Mouse (Mus musculus) stomach, embryonic 15.5 days (tissue): ENCODE measurements around the gene Mcf2l. TPM values are rescaled to one million over a fixed set of nuclear protein-coding genes. Genes with fewer than 3 reads are reported as not detected.
A peak's percentile ranks its signal among the peaks of the same experiment; 100 is the strongest.

Source experiments
- ATAC-seq: fragments of 200-750 bp; cut with Nextera tagmentation; 2 replicates; pipeline ENCODE4 v1.8.0; 2017; ENCODE audit warnings: low read depth, moderate number of reproducible peaks, moderate TSS enrichment; ENCODE audit not compliant: insufficient read depth, low FRiP score
- H3K27ac ChIP-seq: fragments of 300-500 bp; sonication (generic); 2 replicates; pipeline ENCODE4 v1.5.1; 2015; ENCODE audit warnings: mild to moderate bottlenecking, inconsistent platforms
- H3K27me3 ChIP-seq: fragments of 300-500 bp; sonication (generic); replicated peaks from 2 replicates; pipeline ENCODE4 v1.6.1; 2015; ENCODE audit warnings: inconsistent platforms
- H3K36me3 ChIP-seq: fragments of 300-500 bp; sonication (generic); 2 replicates; pipeline ENCODE4 v1.6.1; 2015; ENCODE audit warnings: inconsistent platforms
- H3K4me1 ChIP-seq: fragments of 300-500 bp; sonication (generic); 2 replicates; pipeline ENCODE4 v1.6.1; 2015; ENCODE audit warnings: inconsistent platforms
- H3K4me2 ChIP-seq: fragments of 300-500 bp; sonication (generic); 2 replicates; pipeline ENCODE4 v1.6.1; 2015; ENCODE audit warnings: mild to moderate bottlenecking, inconsistent platforms
- H3K4me3 ChIP-seq: fragments of 300-500 bp; sonication (generic); replicated peaks from 2 replicates; pipeline ENCODE4 v1.5.1; 2015; ENCODE audit warnings: inconsistent platforms
- H3K9ac ChIP-seq: fragments of 300-500 bp; sonication (generic); 2 replicates; pipeline ENCODE4 v1.6.1; 2015; ENCODE audit warnings: inconsistent platforms
- H3K9me3 ChIP-seq: fragments of 300-500 bp; sonication (generic); 2 replicates; pipeline ENCODE4 v1.6.1; 2016; ENCODE audit warnings: inconsistent platforms
- WGBS: fragments of 180-500 bp; shearing (Covaris S2); methylation state at CpG from one replicate; pipeline ENCODE4 v1.1.7; 2015; 5-methylcytosine and 5-hydroxymethylcytosine counted together
- polyA plus RNA-seq: library from polyadenylated mRNA; unstranded; fragments of >200 nt; fragmentation: Nextera tagmentation; extraction: Ambion mirVana; gene quantifications from 2 replicates; pipeline ENCODE4 v1.2.1, GENCODE M21; 2015

The Mcf2l gene
- polyA plus RNA-seq, 1 experiment from 2014 or later: 14.3 TPM

DNA sequence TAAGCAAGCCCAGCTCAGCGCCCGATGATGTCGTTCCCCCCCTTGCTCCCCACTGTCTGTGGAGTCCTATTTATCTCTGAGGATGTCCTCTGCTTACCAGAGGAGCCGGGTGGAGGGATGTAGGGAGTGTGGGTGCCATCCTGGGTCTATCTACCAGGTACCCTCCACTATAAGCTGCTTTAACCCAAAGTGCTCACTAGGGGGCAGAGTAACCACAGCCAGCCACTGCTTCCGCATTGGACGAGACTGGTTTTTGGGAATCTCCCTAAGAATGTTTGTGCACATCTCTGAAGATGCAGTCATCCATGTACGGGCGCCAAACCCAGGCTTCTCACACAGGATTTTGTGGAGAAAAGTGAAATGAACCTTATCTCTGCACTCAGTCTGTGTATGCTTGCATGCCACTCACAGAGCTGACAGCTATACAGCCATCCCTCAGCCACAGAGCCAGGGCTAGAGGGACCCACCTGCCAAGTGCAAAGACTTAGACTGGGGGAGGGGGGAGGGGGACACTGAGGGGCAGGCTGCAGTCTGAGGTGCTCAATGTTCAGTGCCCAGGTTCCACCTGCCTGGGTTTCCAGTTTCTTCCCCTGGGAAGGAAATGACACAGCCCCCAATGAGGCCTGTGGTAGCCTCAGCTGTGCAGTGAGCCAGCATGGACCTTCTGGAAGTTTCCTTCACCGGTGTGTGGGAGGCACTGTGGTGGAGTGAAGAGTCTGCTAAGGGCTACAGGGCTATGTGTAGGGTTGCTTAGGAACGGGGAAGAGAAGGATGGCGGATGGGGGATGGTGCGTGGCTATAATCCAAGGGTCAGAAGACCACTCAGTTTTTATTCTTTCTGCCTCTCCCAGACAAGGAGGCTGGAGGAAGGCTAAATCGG lies 23.1 kb downstream of the Mcf2l start:
- no peaks in the 10 kb centered on the region for H3K36me3 ChIP-seq
- no peaks in the 10 kb centered on the region for H3K9me3 ChIP-seq
- H3K27me3 ChIP-seq: no peaks in the 10 kb centered on the region
- 0 out of 2 replicates have a peak, but pooled peaks cover 3% of the 10 kb centered on the region for H3K4me1 ChIP-seq
- no peak overlapping the region for H3K27ac ChIP-seq
- WGBS: 37% methylated on average over 13 of the region's 13 CpGs
- H3K4me3 ChIP-seq: no peak overlapping the region
- H3K9ac ChIP-seq: no peak overlapping the region
- no peak for ATAC-seq
- no peak overlapping the region for H3K4me2 ChIP-seq

DNA sequence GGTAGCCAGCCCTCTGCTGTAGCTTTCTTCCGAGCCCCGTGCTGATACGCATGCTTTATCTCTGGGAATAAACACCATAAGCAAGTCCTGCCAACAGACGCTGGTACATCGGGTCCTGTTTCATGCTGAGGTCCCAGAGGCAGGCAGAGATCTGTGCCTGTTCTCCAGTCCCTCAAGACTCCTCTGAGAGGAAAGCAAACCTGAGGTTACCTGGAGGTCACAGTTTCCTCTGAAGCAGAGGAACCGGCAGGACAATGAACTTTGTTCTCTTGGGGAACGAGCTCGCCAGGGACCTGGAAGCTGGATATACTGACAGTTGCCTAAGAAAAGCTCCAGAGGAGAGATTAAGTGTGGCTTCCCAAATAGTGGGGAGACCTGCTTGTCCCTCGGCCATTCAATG lies 24.2 kb downstream of the Mcf2l start:
- 33% methylated on average over 9 of the region's 9 CpGs for WGBS
- 0 out of 2 replicates have a peak, but pooled peaks cover 3% of the 10 kb centered on the region for H3K4me1 ChIP-seq
- H3K27me3 ChIP-seq: no peaks in the 10 kb centered on the region
- no peak overlapping the region for H3K4me2 ChIP-seq
- H3K4me3 ChIP-seq: no peak overlapping the region
- ATAC-seq: no peak
- H3K9ac ChIP-seq: no peak overlapping the region
- no peak overlapping the region for H3K27ac ChIP-seq
- H3K36me3 ChIP-seq: no peaks in the 10 kb centered on the region
- H3K9me3 ChIP-seq: no peaks in the 10 kb centered on the region

DNA sequence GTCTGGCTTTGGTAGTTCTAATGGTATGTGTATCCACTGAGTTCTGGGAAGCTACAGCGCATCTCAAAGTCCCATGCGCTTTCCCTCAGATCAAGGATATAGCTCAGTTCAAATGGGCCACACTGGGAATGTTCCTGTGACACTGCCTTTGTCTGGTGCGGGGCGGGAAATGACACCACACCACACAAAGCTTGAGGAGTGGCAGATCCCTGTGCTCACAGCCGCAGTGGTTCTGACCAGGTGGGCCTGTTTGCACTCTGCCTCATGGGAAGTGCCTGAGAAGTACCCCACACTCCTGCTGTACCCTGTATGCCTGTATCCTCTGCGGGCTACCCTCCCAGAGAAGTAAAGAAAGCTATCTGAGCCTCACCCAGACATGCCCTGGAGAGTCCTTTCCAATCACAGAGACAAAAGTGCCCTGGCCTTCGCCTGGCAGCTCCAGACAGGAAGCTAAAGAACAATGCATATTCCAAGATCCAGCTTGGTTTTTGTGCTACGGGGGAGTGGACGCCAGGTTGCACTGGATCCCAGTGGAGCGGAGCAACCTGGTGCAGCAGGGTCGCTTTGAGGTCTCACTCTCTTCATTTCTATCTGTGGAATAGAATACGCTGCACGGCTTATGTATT lies 30.3 kb downstream of the Mcf2l start:
- Histone ChIP-seq H3K4me2 (no peak overlapping the region), H3K27me3 (no peaks in the 10 kb centered on the region), H3K4me1 (no peaks in the 10 kb centered on the region), H3K36me3 (no peaks in the 10 kb centered on the region), H3K9me3 (no peaks in the 10 kb centered on the region), H3K4me3 (no peak overlapping the region), H3K27ac (peak overlapping the region; percentile 3; the same call in 1 of the 2 replicates), H3K9ac (no peak overlapping the region)
- WGBS: 74% methylated on average over 13 of the region's 13 CpGs
- no peak for ATAC-seq

DNA sequence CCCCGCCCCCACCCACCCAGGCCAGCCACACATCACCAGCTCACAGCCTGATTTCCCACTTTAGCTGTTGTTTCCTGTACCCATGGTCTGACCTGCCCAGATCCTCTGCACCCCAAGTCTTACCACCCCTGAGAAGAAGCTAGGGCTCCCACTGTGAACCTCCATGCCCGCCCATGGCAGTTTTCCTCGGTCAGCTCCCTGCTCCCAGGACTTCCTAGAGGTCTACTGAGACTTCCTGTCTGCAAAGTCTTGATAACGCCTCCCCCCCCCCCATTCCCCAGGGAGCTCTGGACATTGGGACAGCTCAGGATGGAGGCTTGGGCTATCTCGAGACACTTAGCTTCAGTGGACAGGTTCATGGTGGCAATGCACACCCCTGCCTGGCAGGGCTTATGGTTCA lies 31.5 kb downstream of the Mcf2l start:
- 74% methylated on average over 5 of the region's 5 CpGs for WGBS
- H3K4me2 ChIP-seq: no peak overlapping the region
- H3K9me3 ChIP-seq: no peaks in the 10 kb centered on the region
- H3K4me1 ChIP-seq: no peaks in the 10 kb centered on the region
- no peak overlapping the region for H3K4me3 ChIP-seq
- no peaks in the 10 kb centered on the region for H3K36me3 ChIP-seq
- H3K27me3 ChIP-seq: no peaks in the 10 kb centered on the region
- no peak overlapping the region for H3K9ac ChIP-seq
- H3K27ac ChIP-seq: no peak overlapping the region
- no peak for ATAC-seq

DNA sequence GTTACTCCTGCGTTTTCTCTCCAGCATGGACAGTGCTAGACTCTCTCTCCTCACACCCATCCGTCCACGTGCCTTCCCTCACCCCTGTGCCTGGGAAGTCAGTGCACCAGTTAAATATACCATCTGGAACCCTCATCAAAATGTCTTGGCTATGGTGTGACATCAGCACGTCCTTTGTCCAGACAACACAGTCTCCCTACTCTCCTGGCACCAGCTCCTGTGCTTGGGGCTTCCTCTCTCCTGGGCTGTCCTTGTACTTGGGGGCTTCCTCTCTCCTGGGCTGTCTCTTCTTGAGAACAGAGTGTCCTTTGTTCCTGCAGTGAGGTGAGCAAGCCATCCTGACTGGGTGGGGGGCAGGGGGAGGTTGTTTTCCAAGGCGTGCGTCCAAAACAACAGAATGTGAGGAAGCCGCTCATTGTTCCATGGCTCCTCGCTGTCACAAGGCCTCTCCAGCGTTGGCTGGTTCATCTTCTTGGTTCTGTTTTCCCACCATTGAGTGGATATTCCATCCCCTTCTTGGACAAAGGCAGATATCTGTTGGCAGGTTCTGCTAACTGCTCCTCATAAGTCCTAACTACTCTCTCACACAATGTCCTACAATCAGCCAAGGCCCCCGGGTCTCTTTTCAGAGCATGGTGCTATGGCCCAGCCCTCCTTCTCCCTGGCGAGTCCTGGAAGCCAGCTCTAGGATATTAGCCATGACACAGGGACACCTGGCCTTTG lies 32.2 kb downstream of the Mcf2l start:
- Histone ChIP-seq H3K4me3 (no peak overlapping the region), H3K4me1 (no peaks in the 10 kb centered on the region), H3K27ac (peak overlapping the region; percentile 4; the same call in 1 of the 2 replicates), H3K4me2 (no peak overlapping the region), H3K27me3 (no peaks in the 10 kb centered on the region), H3K36me3 (no peaks in the 10 kb centered on the region), H3K9ac (no peak overlapping the region), H3K9me3 (no peaks in the 10 kb centered on the region)
- 76% methylated on average over 11 of the region's 11 CpGs for WGBS
- ATAC-seq: no peak

DNA sequence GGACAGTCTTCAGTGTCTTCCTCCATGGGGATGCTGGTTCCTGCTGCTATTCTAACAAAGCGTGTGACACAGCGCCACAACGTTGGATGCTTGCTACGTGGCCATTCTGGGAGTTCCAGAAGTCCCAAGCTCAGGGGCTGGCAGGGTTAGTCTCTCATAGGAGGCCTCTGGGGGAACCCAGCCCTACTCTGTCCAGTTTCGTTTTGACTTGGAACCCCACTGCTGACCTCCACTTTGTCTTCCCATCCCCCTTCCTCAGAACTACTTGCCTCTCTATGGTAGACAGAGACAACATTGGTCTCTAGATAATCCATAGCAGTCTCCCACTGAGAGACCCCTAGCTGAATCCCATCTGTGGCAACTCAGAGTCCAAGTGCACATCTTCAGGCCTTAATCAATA lies 33.0 kb downstream of the Mcf2l start:
- H3K4me1 ChIP-seq: no peaks in the 10 kb centered on the region
- H3K9me3 ChIP-seq: no peaks in the 10 kb centered on the region
- H3K4me2 ChIP-seq: no peak overlapping the region
- 74% methylated on average over 5 of the region's 5 CpGs for WGBS
- no peaks in the 10 kb centered on the region for H3K27me3 ChIP-seq
- no peak overlapping the region for H3K4me3 ChIP-seq
- no peak for ATAC-seq
- H3K36me3 ChIP-seq: no peaks in the 10 kb centered on the region
- H3K9ac ChIP-seq: no peak overlapping the region
- H3K27ac ChIP-seq: no peak overlapping the region

DNA sequence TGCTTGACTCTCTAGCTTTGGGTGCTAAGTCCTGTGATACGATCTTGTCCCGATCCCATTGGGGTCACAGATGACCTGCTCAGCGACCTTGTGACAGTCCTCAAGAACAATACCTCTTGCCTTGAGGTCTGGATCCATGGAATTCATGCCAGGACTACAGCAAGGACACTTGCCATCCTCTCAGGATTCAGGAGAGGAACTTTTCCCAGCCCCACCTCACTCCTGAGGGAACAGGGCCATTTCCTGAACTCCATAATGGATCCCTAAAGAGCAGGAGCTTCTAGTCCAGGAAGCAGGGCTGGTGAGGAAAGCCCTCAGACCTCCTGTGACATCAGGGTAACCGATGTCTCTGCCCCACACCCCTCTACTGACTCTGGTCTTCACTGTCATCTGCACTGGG lies 34.1 kb downstream of the Mcf2l start:
- H3K4me3 ChIP-seq: no peak overlapping the region
- no peaks in the 10 kb centered on the region for H3K9me3 ChIP-seq
- no peaks in the 10 kb centered on the region for H3K36me3 ChIP-seq
- WGBS: 70% methylated on average over 4 of the region's 4 CpGs
- H3K4me2 ChIP-seq: no peak overlapping the region
- 0 out of 2 replicates have a peak, but pooled peaks cover 3% of the 10 kb centered on the region for H3K4me1 ChIP-seq
- H3K27ac ChIP-seq: no peak overlapping the region
- H3K9ac ChIP-seq: no peak overlapping the region
- H3K27me3 ChIP-seq: no peaks in the 10 kb centered on the region
- ATAC-seq: no peak

DNA sequence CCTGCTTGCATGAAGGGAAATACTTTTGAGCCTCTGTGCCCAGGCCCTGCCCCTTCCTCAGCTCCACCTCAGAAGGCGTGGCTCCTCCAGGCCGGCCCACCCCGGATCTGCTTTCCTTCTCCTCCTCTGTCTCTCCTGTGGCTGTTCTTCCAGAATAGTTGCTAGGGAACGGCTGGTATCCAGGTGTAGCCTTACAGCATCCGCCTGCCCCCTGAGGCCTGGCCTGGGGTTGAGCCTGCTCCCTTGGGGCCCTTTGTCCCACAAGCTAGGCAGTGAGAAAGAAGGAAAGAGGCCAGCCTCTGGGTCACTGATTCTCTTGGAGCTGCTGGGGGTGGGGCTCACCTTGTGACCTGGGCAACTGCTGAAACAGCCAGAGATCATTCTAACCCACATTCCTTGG lies 38.4 kb downstream of the Mcf2l start:
- ATAC-seq: peak; percentile 67
- 26% methylated on average over 5 of the region's 5 CpGs for WGBS
- no peak overlapping the region for H3K4me3 ChIP-seq

DNA sequence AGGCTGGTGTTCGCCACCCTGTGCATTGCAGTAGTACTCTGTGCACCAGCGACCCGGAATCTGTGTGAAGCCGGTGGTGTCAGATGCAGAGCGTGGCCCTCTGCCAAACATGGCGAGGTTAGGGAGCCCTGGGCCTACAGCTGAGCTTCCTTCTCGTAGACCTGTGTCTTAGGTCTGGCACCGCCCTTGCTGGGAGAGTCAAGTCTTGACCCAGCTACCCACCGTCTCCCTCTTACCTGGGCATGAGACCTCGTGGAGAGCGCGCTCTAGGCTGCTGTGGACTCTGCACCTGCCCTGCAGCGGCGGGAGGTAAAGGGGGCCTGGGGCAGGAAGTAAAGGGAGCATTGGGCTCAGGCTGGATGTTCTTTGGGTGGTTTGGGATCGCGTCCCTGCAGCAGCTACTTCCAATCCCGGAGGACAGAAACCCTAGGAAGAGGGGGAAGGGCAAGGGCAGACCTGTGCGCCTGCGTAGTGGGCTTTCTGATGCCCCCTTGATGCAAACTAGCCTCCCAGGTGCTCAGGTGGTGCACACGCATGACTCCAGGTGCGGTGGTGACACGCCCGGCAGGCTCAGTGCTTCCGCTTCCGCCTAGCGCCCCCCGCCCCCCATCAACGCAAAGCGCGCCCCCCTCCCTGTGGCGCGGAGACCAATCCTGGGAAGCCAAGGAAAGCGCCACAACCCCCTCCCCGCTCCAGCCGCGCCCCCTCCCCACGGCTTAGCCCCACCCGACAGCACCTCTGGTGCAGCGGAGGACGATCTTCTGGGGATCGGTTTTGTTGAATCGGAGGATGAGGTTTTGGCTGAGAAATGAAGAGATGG lies 41.8 kb downstream of the Mcf2l start:
- Histone ChIP-seq H3K4me2 (peak overlapping the region; percentile 89), H3K4me3 (peak overlapping the region; percentile 57), H3K9ac (peak overlapping the region; percentile 48), H3K27me3 (no peaks in the 10 kb centered on the region), H3K4me1 (peaks cover 10% of the 10 kb centered on the region), H3K9me3 (no peaks in the 10 kb centered on the region), H3K27ac (0 out of 2 replicates have a peak overlapping the region, but pooled peaks have one; percentile 11), H3K36me3 (no peaks in the 10 kb centered on the region)
- 11% methylated on average over 42 of the region's 42 CpGs for WGBS
- peak; percentile 60 for ATAC-seq

More for the DNA sequence above, 38.4 kb downstream of the Mcf2l start:
- Histone ChIP-seq H3K27me3 (no peaks in the 10 kb centered on the region), H3K4me1 (peaks cover 10% of the 10 kb centered on the region), H3K27ac (no peak overlapping the region), H3K36me3 (no peaks in the 10 kb centered on the region), H3K4me2 (no peak overlapping the region), H3K9me3 (no peaks in the 10 kb centered on the region), H3K9ac (no peak overlapping the region)

DNA sequence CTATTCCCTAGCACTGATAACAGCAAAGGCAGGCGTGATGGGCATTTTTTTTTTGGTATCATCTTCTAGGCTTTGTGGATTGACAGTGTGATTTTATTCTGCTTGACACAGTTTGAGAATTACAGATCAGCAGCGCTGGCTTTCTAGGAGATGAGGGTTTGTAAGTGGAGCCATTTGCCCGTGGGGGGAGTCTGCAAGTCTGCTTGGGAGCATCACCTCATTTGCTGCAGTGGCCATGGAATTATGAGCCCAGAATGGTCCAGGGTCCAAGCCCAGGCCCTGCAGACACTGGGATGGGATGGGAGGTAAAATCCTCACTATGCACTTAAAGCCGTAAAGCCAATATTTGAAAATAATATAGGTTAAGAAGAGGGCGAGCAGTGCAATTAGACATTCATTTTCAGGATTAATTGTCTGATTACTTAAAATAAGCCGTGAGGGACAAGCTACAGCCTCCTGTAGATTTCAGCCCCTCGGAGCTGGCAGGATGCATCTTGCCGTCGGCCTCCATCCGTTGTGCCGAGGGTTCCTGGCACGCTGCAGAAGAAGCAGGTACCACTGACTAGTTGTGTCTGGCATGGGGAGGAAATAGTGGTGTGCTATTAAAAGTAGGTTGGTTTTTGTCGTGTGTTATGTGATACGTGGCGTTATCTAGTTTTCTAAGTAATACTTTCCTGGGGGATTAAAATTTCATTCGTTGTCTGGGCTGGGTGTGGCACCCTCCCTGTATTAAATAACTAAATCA lies 42.7 kb downstream of the Mcf2l start:
- 60% methylated on average over 16 of the region's 16 CpGs for WGBS

DNA sequence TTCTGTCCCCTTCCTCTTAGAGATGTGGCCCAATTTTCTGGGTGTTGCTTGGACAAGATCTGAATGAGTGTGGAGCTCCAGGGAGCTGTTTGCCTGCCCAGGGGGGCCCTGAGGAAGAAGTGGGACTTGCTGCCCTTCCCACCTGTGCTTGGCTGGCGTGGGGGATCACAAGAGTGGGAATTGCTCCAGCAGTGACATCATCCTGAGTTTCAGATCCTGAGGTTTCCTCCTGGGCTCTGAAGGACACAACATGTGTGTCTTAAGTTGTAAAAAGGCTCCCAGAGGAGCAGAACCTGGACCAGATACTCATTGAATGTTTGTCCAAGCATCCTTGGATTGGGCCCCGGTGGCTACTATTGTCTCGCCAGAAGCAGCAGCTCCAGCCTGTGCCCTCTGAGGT lies 43.4 kb downstream of the Mcf2l start:
- 74% methylated on average over 3 of the region's 3 CpGs for WGBS
- Histone ChIP-seq H3K9me3 (no peaks in the 10 kb centered on the region), H3K4me1 (peaks cover 10% of the 10 kb centered on the region), H3K27ac (no peak overlapping the region), H3K4me2 (no peak overlapping the region), H3K36me3 (no peaks in the 10 kb centered on the region), H3K9ac (no peak overlapping the region), H3K4me3 (no peak overlapping the region), H3K27me3 (no peaks in the 10 kb centered on the region)
- no peak for ATAC-seq

More for the DNA sequence above, 42.7 kb downstream of the Mcf2l start:
- Histone ChIP-seq H3K4me2 (peak overlapping the region; percentile 89), H3K4me1 (peaks cover 10% of the 10 kb centered on the region), H3K9me3 (no peaks in the 10 kb centered on the region), H3K4me3 (peak overlapping the region; percentile 57), H3K9ac (no peak overlapping the region), H3K36me3 (no peaks in the 10 kb centered on the region), H3K27me3 (no peaks in the 10 kb centered on the region), H3K27ac (no peak overlapping the region)
- no peak for ATAC-seq
